Mouse (Mus musculus): Measurements from ENCODE around the gene Dgcr8.

The Dgcr8 gene

DNA sequence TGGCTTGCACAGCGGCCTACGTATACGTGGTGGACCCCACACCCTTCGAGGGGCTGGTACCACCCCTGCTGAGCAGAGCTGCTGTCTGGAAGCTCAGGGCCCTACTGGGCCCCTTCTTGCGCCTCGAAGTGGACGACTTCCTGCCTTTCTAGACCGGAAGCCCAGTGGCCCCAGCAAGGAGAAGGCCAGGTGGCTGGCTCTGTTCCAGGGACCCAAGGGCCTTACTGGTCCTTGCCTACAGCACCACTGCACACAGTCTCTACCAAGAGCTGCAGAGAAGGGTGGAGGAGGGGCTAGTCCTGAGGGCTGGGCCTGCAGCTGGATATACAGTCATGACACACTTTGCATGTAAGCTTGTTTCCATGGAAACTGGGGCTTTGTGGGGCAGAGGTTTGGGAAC is 69.0 kb downstream of the Dgcr8 start:
- no peak for DNase-seq

DNA sequence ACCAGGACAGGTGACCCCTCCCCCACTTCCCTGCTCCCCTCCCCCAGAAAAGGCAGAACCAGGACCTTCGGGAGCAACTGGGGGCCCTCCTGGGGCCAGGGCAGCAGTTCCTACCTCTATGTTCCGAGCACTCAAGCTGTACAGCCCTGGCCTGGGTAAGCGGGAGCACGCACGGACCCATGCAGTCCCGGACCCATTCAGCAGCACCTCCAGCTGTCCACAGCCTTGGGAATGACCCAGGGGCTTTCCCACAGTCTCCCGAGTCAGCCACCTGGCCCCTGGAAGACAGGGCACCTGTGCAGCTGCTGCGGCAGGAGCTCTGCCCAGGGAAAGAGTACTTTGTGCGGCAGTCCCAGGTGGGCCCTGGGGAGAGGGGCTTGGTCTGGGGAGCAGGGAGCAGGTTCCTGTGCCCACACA is 70.5 kb downstream of the Dgcr8 start:
- no peak for DNase-seq

- no peak for DNase-seq
Observed at GRCm38 (mm10) chr16:18217579-18217978, 71.5 kb downstream of the Dgcr8 start, which contains the start of gene Ccdc188. Gene Ccdc188, plus strand, starts transcription at chr16:18217879.

DNA sequence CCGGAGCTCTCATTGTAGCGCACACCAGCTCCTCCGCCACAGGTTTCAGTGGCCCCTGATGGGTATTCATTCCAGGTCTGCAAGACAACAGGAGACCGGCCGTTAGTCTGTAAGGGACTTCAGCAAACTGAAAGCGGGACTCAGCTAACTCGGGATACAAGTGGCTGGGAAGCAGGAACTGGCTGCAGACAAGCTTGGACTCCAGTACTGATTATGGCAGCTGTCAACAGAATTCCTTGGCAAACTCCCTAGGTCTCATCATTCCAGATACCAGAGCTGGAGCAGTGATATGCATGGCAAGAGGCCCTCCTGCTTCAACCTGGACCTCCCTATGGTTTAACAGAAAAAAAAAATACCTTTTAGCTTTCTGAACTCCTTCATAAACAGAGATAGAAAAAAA is 74.2 kb downstream of the Dgcr8 start:
- DNase-seq: no peak

DNA sequence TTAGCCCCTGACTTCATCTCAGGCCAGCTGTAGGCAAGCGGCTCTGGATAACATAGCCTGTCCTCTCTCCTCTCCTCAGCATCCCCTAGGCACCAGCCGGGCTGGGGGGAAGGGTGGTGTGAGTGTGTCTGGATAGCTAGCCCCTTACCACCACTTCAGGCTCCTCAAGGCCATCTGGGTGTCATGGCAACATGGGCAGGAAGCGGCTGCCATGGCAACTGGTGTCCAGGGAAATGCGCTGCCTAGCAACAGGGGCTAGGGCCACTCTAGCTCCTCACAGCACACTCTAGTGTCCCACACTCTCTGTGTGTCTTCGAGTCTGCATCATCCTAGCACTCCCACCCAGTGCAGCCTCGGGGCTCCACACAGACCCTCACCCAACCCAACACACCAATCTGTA is 75.4 kb downstream of the Dgcr8 start:
- no peak for DNase-seq

DNA sequence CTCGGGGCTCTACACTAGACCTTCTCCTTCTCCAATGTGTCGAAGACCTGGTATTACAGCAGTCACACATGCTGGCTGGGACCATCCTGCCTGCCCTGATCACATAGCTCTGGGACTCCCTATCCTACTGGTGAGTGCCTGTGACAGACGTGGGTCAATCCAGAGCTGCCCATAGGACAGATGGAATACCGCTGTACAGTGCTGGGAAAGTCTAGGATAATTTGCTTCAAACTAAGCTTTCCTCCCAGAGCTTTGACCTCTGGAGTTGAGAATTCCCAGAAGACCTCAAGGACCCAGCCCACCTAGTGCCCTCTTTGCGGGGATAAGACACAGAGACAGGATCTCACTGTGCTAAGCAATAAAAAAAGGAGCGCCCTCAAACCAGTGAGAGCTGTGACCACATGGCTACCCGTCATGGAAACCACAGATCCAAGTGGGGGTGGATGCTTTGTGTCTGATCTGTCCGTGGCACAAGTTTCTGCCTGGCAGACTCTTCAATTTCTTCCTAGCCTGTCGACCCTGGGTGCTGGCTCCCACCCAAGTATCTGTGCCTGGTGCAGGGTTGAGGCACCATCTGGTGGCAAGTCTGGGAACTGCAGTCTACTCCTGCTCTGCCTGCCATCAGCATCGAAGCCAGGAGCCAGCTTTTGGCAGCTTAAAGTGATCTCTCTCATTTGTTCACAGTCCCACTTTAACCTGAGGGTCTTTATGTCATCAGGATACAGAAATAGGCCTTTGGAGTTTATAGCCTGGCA is 77.5 kb downstream of the Dgcr8 start:
- peak; percentile 66 to 86 for DNase-seq

- DNase-seq: peak; percentile 32 to 76
Observed at GRCm38 (mm10) chr16:18210701-18211416, 78.2 kb downstream of the Dgcr8 start.
